Mouse (Mus musculus) left cerebral cortex, postnatal 25 days (tissue): ENCODE results near the gene Casp9. TPM values are rescaled to one million over a fixed set of nuclear protein-coding genes. Genes with fewer than 3 reads are reported as not detected.

Experiments used
- DNase-seq, 2 experiments: peaks; one replicate each; pipeline ENCODE4 v3.0.0; 2022; ENCODE audit warnings: low spot score in 2 of 2, mixed read lengths in 1 of 2
- intact Hi-C: fragments of 180-260 bp; cut with DNase I; formaldehyde crosslinking; loops from one replicate; pipeline ENCODE4 v1.15.1; 2025
- total RNA-seq, 2 experiments: library from RNA; stranded (reverse); gene quantifications; 2 replicates each; pipeline ENCODE4 v1.2.3; 2021

The Casp9 gene
- 10 to 100 TPM; 18.0 to 22.1 TPM for total RNA-seq

GRCm38 (mm10) chr4:141793282-141794151, at the start of gene Casp9:
Gene Casp9, plus strand, starts transcription at chr4:141793612.
- intact Hi-C loops = no loop called here
- peak; percentile 95 to 98 for DNase-seq

GRCm38 (mm10) chr4:141746578-141747346, 46.6 kb upstream of the Casp9 start, which contains the start of gene Agmat:
Gene Agmat, plus strand, starts transcription at chr4:141746672.
- DNase-seq = no peak
- intact Hi-C loops = no loop called here

GRCm38 (mm10) chr4:141749557-141749956, 43.9 kb upstream of the Casp9 start:
- intact Hi-C loops = no loop called here

GRCm38 (mm10) chr4:141750826-141751225, 42.6 kb upstream of the Casp9 start:
- DNase-seq = no peak
- intact Hi-C loops = no loop called here

More at GRCm38 (mm10) chr4:141749557-141749956, 43.9 kb upstream of the Casp9 start:
- DNase-seq = no peak

GRCm38 (mm10) chr4:141751419-141752075, 41.9 kb upstream of the Casp9 start:
- intact Hi-C loops = no loop called here
- DNase-seq = no peak

- intact Hi-C loops = no loop called here
- DNase-seq = no peak
Measured at GRCm38 (mm10) chr4:141752076-141752421, 41.4 kb upstream of the Casp9 start.

GRCm38 (mm10) chr4:141755375-141755930, 38.0 kb upstream of the Casp9 start:
- intact Hi-C loops = no loop called here
- no peak for DNase-seq

GRCm38 (mm10) chr4:141757124-141757523, 36.3 kb upstream of the Casp9 start:
- intact Hi-C loops = no loop called here
- no peak for DNase-seq

- DNase-seq = no peak
- intact Hi-C loops = no loop called here
Measured at GRCm38 (mm10) chr4:141758874-141759542, 34.4 kb upstream of the Casp9 start.

GRCm38 (mm10) chr4:141760942-141761341, 32.5 kb upstream of the Casp9 start:
- intact Hi-C loops = no loop called here
- no peak for DNase-seq

- DNase-seq = no peak
- intact Hi-C loops = no loop called here
Measured at GRCm38 (mm10) chr4:141762102-141762598, 31.3 kb upstream of the Casp9 start.

GRCm38 (mm10) chr4:141763476-141763875, 29.9 kb upstream of the Casp9 start:
- DNase-seq = no peak
- intact Hi-C loops = no loop called here

- DNase-seq = no peak
- intact Hi-C loops = no loop called here
Measured at GRCm38 (mm10) chr4:141765008-141765407, 28.4 kb upstream of the Casp9 start.

GRCm38 (mm10) chr4:141766316-141766667, 27.1 kb upstream of the Casp9 start:
- intact Hi-C loops = no loop called here
- peak in 1 of 2 experiments; percentile 19 for DNase-seq

GRCm38 (mm10) chr4:141766668-141767352, 26.6 kb upstream of the Casp9 start:
- intact Hi-C loops = no loop called here

GRCm38 (mm10) chr4:141767353-141768036, 25.9 kb upstream of the Casp9 start:
- intact Hi-C loops = no loop called here
- DNase-seq = peak in 1 of 2 experiments; percentile 42

More at GRCm38 (mm10) chr4:141766668-141767352, 26.6 kb upstream of the Casp9 start:
- DNase-seq = peak in 1 of 2 experiments; percentile 24

- intact Hi-C loops = no loop called here
Measured at GRCm38 (mm10) chr4:141769501-141770160, 23.8 kb upstream of the Casp9 start.

More at GRCm38 (mm10) chr4:141769501-141770160, 23.8 kb upstream of the Casp9 start:
- no peak for DNase-seq
